Comparison of ENCODE assay signal across 8 mouse cellular contexts in the genomic region with DNA sequence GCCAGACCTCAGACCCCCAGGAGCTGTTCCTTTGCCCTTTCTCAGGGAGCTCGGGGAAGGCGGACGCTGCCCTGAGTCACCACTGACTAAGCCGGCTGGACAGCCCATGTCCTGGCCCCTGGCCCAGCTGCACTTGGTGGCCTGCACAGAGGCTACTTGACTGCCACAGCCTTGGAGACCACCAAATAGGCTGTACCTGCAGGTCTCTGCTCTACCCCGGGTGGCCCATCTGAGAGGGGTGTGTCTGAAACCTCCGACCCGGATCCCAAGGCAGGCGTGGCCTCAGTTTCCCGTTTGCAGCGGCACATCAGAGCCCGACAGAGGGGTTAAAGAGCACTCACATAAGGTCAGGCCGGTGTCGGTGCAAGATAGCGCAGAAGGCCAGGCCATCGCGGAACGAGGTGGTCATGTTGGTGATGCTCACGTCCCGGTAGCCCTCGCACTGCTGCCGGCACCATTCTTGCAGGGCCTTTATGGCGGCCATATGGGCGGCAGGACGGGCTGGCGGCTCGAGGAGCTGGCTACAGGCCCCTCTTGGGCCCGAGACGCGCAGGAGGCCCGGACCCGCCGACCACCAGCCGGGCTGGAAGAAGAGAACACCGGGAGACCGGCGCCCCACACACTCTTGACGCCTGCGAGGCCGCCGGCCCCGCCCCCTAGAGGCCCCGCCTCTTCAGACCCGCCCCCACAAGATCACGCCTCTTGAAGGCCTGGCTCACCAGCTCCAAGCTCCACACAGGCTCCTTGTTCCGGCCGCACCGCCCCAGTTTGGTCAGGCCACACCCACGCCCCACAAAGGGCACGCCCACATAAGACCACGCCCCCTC. TPM values are rescaled to one million over a fixed set of nuclear protein-coding genes. Genes with fewer than 3 reads are reported as not detected.
DNase-seq lines count a peak whose midpoint lies in the region; ATAC-seq lines count a peak whose summit lies in the region.

Gene Micall2, minus strand, starts transcription at position 660 of the 827 bp plus-strand sequence.

- peak within 1 kb of the TSS; percentile 69; the same call in 1 of the 2 replicates for H3K27ac ChIP-seq in lung, embryonic 16.5 days (ENCODE audit: low read length)

- H3K9me3 ChIP-seq in lung, embryonic 16.5 days (ENCODE audit: control insufficient read depth, low read length), result no peaks in the 10 kb centered on the region

- 3% methylated on average over 49 of the region's 50 CpGs for WGBS in lung, embryonic 16.5 days

- H3K9ac ChIP-seq in lung, embryonic 16.5 days (ENCODE audit: low read length), result peak within 1 kb of the TSS; percentile 59

- peak; percentile 92 for DNase-seq in MEL-GATA-1-ER (ENCODE audit: extremely low read depth, low read depth)
- peak; percentile 62 for DNase-seq in cerebellum, adult 8-10 months
- DNase-seq in forelimb bud, embryonic 11.5 days (ENCODE audit: low read depth, low spot score), result peak; percentile 94
- peak; percentile 76 for DNase-seq in layer of hippocampus, adult 9-10 months (ENCODE audit: low spot score)
- peak; percentile 73 for DNase-seq in ovary, postnatal 10 days (ENCODE audit: low spot score)
- DNase-seq in thymus, postnatal 10 days (ENCODE audit: low spot score in 2 of 2), result peak; percentile 88

- peak within 1 kb of the TSS; percentile 95 for H3K4me2 ChIP-seq in lung, embryonic 16.5 days (ENCODE audit: low read depth, low read length)

- H3K27me3 ChIP-seq in lung, embryonic 16.5 days (ENCODE audit: control insufficient read depth, insufficient read depth, low read depth, low read length), result no peaks in the 10 kb centered on the region

- peak; percentile 77 to 79 for ATAC-seq in hematopoietic stem cell, adult 5-6 weeks (replicated peaks in 1 of 2; ENCODE audit: insufficient read depth in 1 of 2, low FRiP score in 2 of 2, low TSS enrichment in 1 of 2, low read depth in 1 of 2, poor library complexity in 2 of 2, severe bottlenecking in 2 of 2)
- ATAC-seq in lung, embryonic 16.5 days (ENCODE audit: low read depth), result peak; percentile 98

- peak within 1 kb of the TSS; percentile 56 for H3K4me3 ChIP-seq in lung, embryonic 16.5 days (ENCODE audit: low read length)

- no peaks in the 10 kb centered on the region for H3K36me3 ChIP-seq in lung, embryonic 16.5 days (ENCODE audit: control insufficient read depth, insufficient read depth, low read length)

- H3K4me1 ChIP-seq in lung, embryonic 16.5 days (replicated peaks; ENCODE audit: control insufficient read depth, insufficient read depth, low read length), result peaks cover 34% of the 10 kb centered on the region

RNA-seq across cellular contexts. Expression of gene Micall2, which starts in this region (rescaled TPM):
- total RNA-seq in hematopoietic stem cell, adult 5-6 weeks (2017), result 6.3 and 7.2 TPM in 2 replicates
- polyA plus RNA-seq in lung, embryonic 16.5 days (2015; fragmentation: Nextera tagmentation; extraction: Ambion mirVana), result 3.7 and 4.0 TPM in 2 replicates

Comparison
In these comparisons a context has a peak if more than half of its experiments do, and no peak if none do; other contexts are left out.
1. Peak in every context shown above with its lines: DNase-seq, ATAC-seq, H3K4me3 ChIP-seq and H3K27ac ChIP-seq.